Mouse (Mus musculus) lung, postnatal 0 days (tissue): ENCODE data around the gene Arnt2.

Source experiments
- CTCF ChIP-seq: IDR thresholded peaks from 2 replicates; pipeline ENCODE4 v1.5.1; 2016; ENCODE audit warnings: antibody characterized with exemption, mild to moderate bottlenecking
- EP300 ChIP-seq: IDR thresholded peaks from 2 replicates; pipeline ENCODE4 v1.6.1; 2016; ENCODE audit warnings: antibody characterized with exemption, mild to moderate bottlenecking, control low read depth

GRCm38 (mm10) chr7:84321542-84321941 lies 88.4 kb downstream of the Arnt2 start:
- TF ChIP-seq CTCF (no peak), EP300 (no peak)
